Mouse (Mus musculus) small intestine, adult 2 months (tissue): ENCODE measurements around the gene Pidd1.

Experiments used
- CTCF ChIP-seq: fragments of 200-500 bp; IDR thresholded peaks from 2 replicates; pipeline ENCODE4 v1.5.1; 2012; ENCODE audit warnings: low read depth, mild to moderate bottlenecking, control low read depth, inconsistent platforms, low read length, moderate library complexity, mixed read lengths; ENCODE audit not compliant: insufficient replicate concordance, insufficient read length; ENCODE audit errors: extremely low read depth
- POLR2A ChIP-seq: fragments of 200-500 bp; IDR thresholded peaks from 2 replicates; pipeline ENCODE4 v1.6.1; 2012; ENCODE audit warnings: low read depth, mild to moderate bottlenecking, control low read depth, inconsistent platforms, low read length, moderate library complexity

- TF ChIP-seq CTCF: no peak
- TF ChIP-seq POLR2A: no peak
Observed at GRCm38 (mm10) chr7:141466045-141466394, 22.2 kb upstream of the Pidd1 start.
